Mouse (Mus musculus): ENCODE results near the gene Ptprr. TPM values are rescaled to one million over a fixed set of nuclear protein-coding genes. Genes with fewer than 3 reads are reported as not detected.

Ptprr gene
- polyA plus RNA-seq, 1 experiment from 2014 or later = 0.27 TPM

DNA sequence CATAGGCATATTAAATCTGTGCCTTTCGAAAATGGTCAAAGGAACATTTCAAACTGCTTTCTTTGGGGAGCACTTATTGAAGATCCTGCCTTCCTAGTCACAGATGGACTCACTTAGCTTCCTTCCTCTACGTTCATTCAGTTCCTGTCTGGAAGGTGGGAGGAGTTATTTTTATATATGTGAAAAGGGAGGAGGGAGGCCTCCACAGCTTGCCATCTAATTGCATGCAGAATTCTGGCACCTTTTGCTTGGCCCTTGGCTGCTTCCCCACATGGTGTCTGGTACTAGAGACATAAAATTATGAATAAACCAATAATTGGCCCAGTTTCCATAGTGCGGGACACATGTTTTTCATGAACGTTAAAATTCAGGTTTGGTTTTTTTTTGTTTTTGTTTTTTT lies 90.2 kb downstream of the Ptprr start:
- no peaks in the 10 kb centered on the region for H3K4me1 ChIP-seq (ENCODE audit: control insufficient read depth, insufficient read depth, low read length)
- no peak overlapping the region for H3K4me2 ChIP-seq (replicated peaks; ENCODE audit: low read depth, low read length)
- no peaks in the 10 kb centered on the region for H3K9me3 ChIP-seq (ENCODE audit: control insufficient read depth, low read length)
- H3K27me3 ChIP-seq (ENCODE audit: control insufficient read depth, insufficient read depth, low read length) = no peaks in the 10 kb centered on the region
- H3K27ac ChIP-seq (ENCODE audit: low read depth, low read length) = no peak overlapping the region
- no peaks in the 10 kb centered on the region for H3K36me3 ChIP-seq (ENCODE audit: control insufficient read depth, insufficient read depth, low read length)
- ATAC-seq (ENCODE audit: low FRiP score, low TSS enrichment) = no peak
- WGBS = 72% methylated on average over 4 of the region's 4 CpGs
- H3K9ac ChIP-seq (ENCODE audit: low read depth, low read length) = no peak overlapping the region
- H3K4me3 ChIP-seq (ENCODE audit: low read length) = no peak overlapping the region

DNA sequence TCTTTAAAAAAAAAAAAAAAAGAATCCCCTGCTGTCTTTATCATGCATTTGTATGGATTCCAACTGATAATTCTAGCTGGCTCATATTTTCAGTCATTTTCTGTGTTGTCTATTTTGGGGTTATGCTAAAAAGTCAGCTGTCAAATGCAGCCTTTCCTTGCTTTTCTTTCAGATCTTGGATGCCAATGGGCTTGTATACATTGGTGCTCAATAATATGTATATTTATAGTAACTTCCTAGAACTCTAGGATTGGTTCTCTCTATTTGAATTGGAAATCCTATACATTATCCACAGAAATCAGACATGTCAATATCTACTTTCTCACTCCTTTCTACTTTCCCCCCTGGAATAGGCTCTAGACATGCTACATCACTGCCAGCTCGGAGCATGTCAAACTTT lies 90.7 kb downstream of the Ptprr start:
- Histone ChIP-seq H3K9ac (ENCODE audit: low read depth, low read length) (no peak overlapping the region), H3K4me2 (replicated peaks; ENCODE audit: low read depth, low read length) (no peak overlapping the region), H3K4me1 (ENCODE audit: control insufficient read depth, insufficient read depth, low read length) (no peaks in the 10 kb centered on the region), H3K9me3 (ENCODE audit: control insufficient read depth, low read length) (no peaks in the 10 kb centered on the region), H3K27me3 (ENCODE audit: control insufficient read depth, insufficient read depth, low read length) (no peaks in the 10 kb centered on the region), H3K27ac (ENCODE audit: low read depth, low read length) (no peak overlapping the region), H3K4me3 (ENCODE audit: low read length) (no peak overlapping the region), H3K36me3 (ENCODE audit: control insufficient read depth, insufficient read depth, low read length) (no peaks in the 10 kb centered on the region)
- WGBS = 92% methylated on average over 1 of the region's 1 CpGs
- no peak for ATAC-seq (ENCODE audit: low FRiP score, low TSS enrichment)

DNA sequence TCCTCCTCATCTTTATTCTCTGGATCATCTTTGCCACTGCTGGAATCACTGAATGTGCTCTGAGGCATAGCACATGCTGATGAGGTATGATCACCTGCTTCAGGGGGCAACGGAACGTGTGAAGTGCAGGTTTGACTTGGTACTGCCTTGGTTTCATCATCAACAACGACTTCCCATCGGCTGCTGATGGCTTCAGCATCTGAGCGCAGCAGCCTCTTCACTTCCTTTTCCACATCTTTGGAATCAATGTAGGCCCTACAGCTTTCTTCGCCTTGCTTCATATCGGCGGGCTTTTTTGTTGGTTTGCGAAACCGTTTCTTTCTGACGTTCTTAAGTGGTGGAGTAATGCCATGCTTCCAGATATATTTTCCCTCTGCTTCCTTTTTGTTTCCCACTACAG lies 94.9 kb downstream of the Ptprr start:
- WGBS = 96% methylated on average over 11 of the region's 11 CpGs
- ATAC-seq (ENCODE audit: low FRiP score, low TSS enrichment) = no peak
- Histone ChIP-seq H3K36me3 (ENCODE audit: control insufficient read depth, insufficient read depth, low read length) (no peaks in the 10 kb centered on the region), H3K27ac (ENCODE audit: low read depth, low read length) (no peak overlapping the region), H3K4me1 (ENCODE audit: control insufficient read depth, insufficient read depth, low read length) (no peaks in the 10 kb centered on the region), H3K4me3 (ENCODE audit: low read length) (no peak overlapping the region), H3K9ac (ENCODE audit: low read depth, low read length) (no peak overlapping the region), H3K27me3 (ENCODE audit: control insufficient read depth, insufficient read depth, low read length) (no peaks in the 10 kb centered on the region), H3K9me3 (ENCODE audit: control insufficient read depth, low read length) (no peaks in the 10 kb centered on the region), H3K4me2 (replicated peaks; ENCODE audit: low read depth, low read length) (no peak overlapping the region)

DNA sequence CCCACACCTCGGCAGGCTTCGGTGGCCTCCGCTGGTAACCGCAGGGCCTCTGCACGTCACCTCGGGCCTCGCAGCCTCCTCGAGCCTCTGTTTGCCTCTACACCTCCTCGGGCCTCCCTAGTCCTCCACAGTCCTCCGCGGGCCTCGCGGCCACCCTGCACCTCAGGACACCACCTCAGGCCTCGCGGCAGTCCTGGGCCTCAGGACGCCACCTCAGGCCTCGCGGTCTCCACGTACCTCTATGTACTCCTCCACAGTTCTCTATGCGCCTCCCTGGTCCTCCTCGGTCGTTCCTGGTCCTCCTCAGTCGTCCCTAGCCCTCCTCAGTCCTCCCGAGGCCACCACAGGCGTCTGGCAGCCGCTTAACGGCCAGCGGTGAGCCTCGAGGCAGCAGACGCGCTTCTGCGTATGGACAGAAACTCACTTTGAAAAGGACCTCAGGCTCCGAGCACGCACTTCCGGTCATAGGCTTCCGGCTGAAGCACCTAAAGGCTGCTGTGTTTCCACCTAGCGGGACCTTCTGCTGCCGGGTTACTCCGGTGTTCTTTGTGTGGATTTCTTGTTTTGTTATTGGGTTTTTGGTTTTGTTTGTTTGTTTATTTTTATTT lies 96.0 kb downstream of the Ptprr start, which contains the start of gene 4933416C03Rik:
4933416C03Rik (minus strand) TSS at position 51 of the 608 bp plus-strand sequence.
- no peaks in the 10 kb centered on the region for H3K9me3 ChIP-seq (ENCODE audit: control insufficient read depth, low read length)
- H3K4me2 ChIP-seq (replicated peaks; ENCODE audit: low read depth, low read length) = no peak within 1 kb of the TSS
- H3K36me3 ChIP-seq (ENCODE audit: control insufficient read depth, insufficient read depth, low read length) = no peaks in the 10 kb centered on the region
- WGBS = 95% methylated on average over 39 of the region's 39 CpGs
- no peak within 1 kb of the TSS for H3K27ac ChIP-seq (ENCODE audit: low read depth, low read length)
- no peak within 1 kb of the TSS for H3K4me3 ChIP-seq (ENCODE audit: low read length)
- no peak for ATAC-seq (ENCODE audit: low FRiP score, low TSS enrichment)
- no peak within 1 kb of the TSS for H3K9ac ChIP-seq (ENCODE audit: low read depth, low read length)
- no peaks in the 10 kb centered on the region for H3K4me1 ChIP-seq (ENCODE audit: control insufficient read depth, insufficient read depth, low read length)
- no peaks in the 10 kb centered on the region for H3K27me3 ChIP-seq (ENCODE audit: control insufficient read depth, insufficient read depth, low read length)

DNA sequence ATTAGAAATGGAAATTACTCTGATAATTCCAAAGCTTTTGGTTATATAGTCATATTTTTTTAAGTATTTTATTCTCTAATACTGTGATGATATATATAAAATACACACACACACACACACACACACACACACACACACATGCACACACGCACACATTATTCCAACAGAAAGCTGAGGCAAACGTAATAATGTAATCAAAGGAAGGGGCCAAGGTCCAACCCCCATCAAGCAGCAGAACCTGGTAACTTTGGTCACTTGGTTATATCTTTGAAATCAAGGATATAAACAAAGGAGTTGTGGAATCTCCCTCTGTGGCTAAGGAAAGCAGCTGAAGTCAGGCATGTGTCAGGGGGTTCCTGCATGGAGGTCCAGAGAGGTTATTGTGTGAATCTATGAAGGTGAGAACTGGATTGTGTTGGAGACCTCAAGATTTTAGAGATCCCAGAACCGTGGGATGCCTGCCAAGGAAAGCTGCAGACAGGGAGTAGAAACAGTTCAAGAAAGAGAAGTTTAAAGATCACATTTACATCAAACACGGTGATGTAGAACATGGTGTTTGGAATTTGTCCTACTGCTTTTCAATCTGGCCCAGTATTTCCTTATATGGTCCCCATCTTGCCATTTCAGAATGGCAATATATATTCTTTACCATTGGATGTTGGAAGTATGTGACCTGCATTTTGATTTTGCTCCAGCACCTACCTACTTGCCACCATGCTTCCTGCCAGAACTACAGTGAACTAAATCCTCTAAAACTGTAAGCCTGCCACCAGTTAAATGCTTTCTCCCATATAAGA lies 98.1 kb downstream of the Ptprr start:
- no peaks in the 10 kb centered on the region for H3K4me1 ChIP-seq (ENCODE audit: control insufficient read depth, insufficient read depth, low read length)
- no peak overlapping the region for H3K4me2 ChIP-seq (replicated peaks; ENCODE audit: low read depth, low read length)
- H3K36me3 ChIP-seq (ENCODE audit: control insufficient read depth, insufficient read depth, low read length) = no peaks in the 10 kb centered on the region
- no peak for ATAC-seq (ENCODE audit: low FRiP score, low TSS enrichment)
- H3K4me3 ChIP-seq (ENCODE audit: low read length) = no peak overlapping the region
- no peak overlapping the region for H3K9ac ChIP-seq (ENCODE audit: low read depth, low read length)
- H3K27ac ChIP-seq (ENCODE audit: low read depth, low read length) = no peak overlapping the region
- WGBS = 71% methylated on average over 4 of the region's 4 CpGs
- no peaks in the 10 kb centered on the region for H3K9me3 ChIP-seq (ENCODE audit: control insufficient read depth, low read length)
- no peaks in the 10 kb centered on the region for H3K27me3 ChIP-seq (ENCODE audit: control insufficient read depth, insufficient read depth, low read length)

DNA sequence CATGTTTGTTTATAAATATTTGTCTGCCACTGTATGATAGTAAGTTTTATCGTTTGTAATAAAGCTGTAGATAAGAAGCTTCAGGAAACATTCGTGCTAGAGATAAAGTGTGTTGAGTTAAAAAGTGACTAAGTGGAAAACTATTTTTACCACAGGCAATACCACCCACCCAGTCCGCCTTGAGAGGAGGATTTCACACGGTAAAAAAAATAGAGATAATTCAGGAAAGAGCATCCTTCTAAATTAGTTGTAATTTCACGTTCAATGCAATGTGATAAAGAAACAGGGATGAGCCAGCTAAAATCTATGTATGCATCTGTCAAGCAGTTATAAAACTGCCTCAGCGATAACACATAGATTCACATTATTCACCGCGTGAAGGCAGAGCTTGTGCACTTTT lies 99.0 kb downstream of the Ptprr start:
- Histone ChIP-seq H3K4me3 (ENCODE audit: low read length) (no peak overlapping the region), H3K4me1 (ENCODE audit: control insufficient read depth, insufficient read depth, low read length) (no peaks in the 10 kb centered on the region), H3K27ac (ENCODE audit: low read depth, low read length) (no peak overlapping the region), H3K36me3 (ENCODE audit: control insufficient read depth, insufficient read depth, low read length) (no peaks in the 10 kb centered on the region), H3K4me2 (replicated peaks; ENCODE audit: low read depth, low read length) (no peak overlapping the region), H3K9ac (ENCODE audit: low read depth, low read length) (no peak overlapping the region), H3K27me3 (ENCODE audit: control insufficient read depth, insufficient read depth, low read length) (no peaks in the 10 kb centered on the region), H3K9me3 (ENCODE audit: control insufficient read depth, low read length) (no peaks in the 10 kb centered on the region)
- 83% methylated on average over 8 of the region's 8 CpGs for WGBS
- ATAC-seq (ENCODE audit: low FRiP score, low TSS enrichment) = no peak

DNA sequence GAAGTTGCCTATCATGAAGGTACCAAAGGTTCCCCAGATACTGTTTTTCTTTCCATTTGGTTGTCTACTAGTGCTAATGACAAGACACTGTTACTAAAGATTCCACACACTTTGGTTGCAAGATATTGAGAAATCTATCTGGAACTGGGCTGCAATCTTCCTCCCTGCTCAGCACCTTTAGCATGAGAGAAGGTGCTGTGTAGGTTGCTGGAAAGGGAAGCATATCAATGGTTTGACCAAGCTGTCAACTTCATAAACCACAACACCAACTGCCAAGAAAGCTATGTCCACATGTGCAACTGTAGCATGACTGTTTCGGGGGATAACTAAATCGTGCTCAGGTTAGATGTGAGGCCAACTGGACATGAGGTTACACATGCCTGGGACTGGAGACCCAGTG lies 103.5 kb downstream of the Ptprr start:
- no peak overlapping the region for H3K27ac ChIP-seq (ENCODE audit: low read depth, low read length)
- H3K4me1 ChIP-seq (ENCODE audit: control insufficient read depth, insufficient read depth, low read length) = no peaks in the 10 kb centered on the region
- H3K4me3 ChIP-seq (ENCODE audit: low read length) = no peak overlapping the region
- no peak overlapping the region for H3K9ac ChIP-seq (ENCODE audit: low read depth, low read length)
- H3K9me3 ChIP-seq (ENCODE audit: control insufficient read depth, low read length) = no peaks in the 10 kb centered on the region
- WGBS = 92% methylated on average over 2 of the region's 2 CpGs
- no peak for ATAC-seq (ENCODE audit: low FRiP score, low TSS enrichment)
- H3K4me2 ChIP-seq (replicated peaks; ENCODE audit: low read depth, low read length) = no peak overlapping the region
- H3K27me3 ChIP-seq (ENCODE audit: control insufficient read depth, insufficient read depth, low read length) = no peaks in the 10 kb centered on the region
- no peaks in the 10 kb centered on the region for H3K36me3 ChIP-seq (ENCODE audit: control insufficient read depth, insufficient read depth, low read length)

DNA sequence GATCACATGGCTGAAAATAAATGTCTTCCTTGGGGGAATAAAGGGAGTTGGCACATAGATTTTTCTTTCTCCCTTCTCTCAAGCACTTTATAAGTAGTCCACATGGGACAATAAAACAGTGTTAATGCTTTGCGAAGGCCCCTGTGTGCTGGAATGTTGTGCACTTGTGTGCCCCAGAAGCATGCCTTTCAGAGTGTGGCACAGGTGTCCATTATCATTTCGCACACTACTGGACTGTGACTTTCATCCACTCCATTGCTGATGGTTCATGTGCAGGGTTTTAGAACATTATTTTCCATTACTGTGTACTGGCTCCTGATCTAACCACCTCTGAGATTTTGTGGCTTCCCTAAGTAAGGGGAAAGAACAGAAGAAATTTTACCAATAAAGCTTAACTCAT lies 105.8 kb downstream of the Ptprr start:
- H3K4me1 ChIP-seq (ENCODE audit: control insufficient read depth, insufficient read depth, low read length) = no peaks in the 10 kb centered on the region
- no peak overlapping the region for H3K4me3 ChIP-seq (ENCODE audit: low read length)
- no peak overlapping the region for H3K27ac ChIP-seq (ENCODE audit: low read depth, low read length)
- H3K27me3 ChIP-seq (ENCODE audit: control insufficient read depth, insufficient read depth, low read length) = no peaks in the 10 kb centered on the region
- no peak overlapping the region for H3K9ac ChIP-seq (ENCODE audit: low read depth, low read length)
- ATAC-seq (ENCODE audit: low FRiP score, low TSS enrichment) = no peak
- no peaks in the 10 kb centered on the region for H3K9me3 ChIP-seq (ENCODE audit: control insufficient read depth, low read length)
- WGBS = 88% methylated on average over 2 of the region's 2 CpGs
- H3K4me2 ChIP-seq (replicated peaks; ENCODE audit: low read depth, low read length) = no peak overlapping the region
- no peaks in the 10 kb centered on the region for H3K36me3 ChIP-seq (ENCODE audit: control insufficient read depth, insufficient read depth, low read length)

DNA sequence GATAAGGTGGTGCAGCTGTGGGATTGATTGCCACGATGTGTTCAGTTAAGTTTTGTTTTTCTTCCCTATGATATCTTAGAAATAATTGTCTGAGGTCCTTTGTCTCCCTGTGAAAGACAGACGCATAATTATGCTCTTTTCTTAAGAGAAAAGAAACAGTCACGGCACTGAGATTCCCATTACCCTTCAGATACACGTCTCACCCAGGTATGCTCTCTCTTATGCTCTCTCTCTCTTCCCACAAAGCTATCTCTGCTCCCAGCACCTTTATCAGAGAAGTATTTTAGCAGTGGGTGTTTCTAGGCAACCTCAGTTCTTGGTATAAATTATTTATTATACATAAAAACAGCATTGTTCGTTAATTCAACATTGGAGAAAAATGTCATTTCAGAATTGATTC lies 107.4 kb downstream of the Ptprr start:
- 75% methylated on average over 5 of the region's 5 CpGs for WGBS
- no peak overlapping the region for H3K9ac ChIP-seq (ENCODE audit: low read depth, low read length)
- no peak overlapping the region for H3K4me3 ChIP-seq (ENCODE audit: low read length)
- no peak overlapping the region for H3K4me2 ChIP-seq (replicated peaks; ENCODE audit: low read depth, low read length)
- H3K4me1 ChIP-seq (ENCODE audit: control insufficient read depth, insufficient read depth, low read length) = no peaks in the 10 kb centered on the region
- no peaks in the 10 kb centered on the region for H3K27me3 ChIP-seq (ENCODE audit: control insufficient read depth, insufficient read depth, low read length)
- no peaks in the 10 kb centered on the region for H3K9me3 ChIP-seq (ENCODE audit: control insufficient read depth, low read length)
- no peaks in the 10 kb centered on the region for H3K36me3 ChIP-seq (ENCODE audit: control insufficient read depth, insufficient read depth, low read length)
- H3K27ac ChIP-seq (ENCODE audit: low read depth, low read length) = no peak overlapping the region
- no peak for ATAC-seq (ENCODE audit: low FRiP score, low TSS enrichment)

All from kidney, embryonic 14.5 days (tissue).